Mouse (Mus musculus) MEL (cell line): Measurements from ENCODE around the gene Clcn3. TPM values are rescaled to one million over a fixed set of nuclear protein-coding genes. Genes with fewer than 3 reads are reported as not detected.

ENCODE experiments used
- DNase-seq: peaks from one replicate; pipeline ENCODE4 v3.0.0; 2011; ENCODE audit warnings: low read depth, low spot score
- H3K27ac ChIP-seq: 2 replicates; pipeline ENCODE4 v1.5.1; 2012; ENCODE audit warnings: low read depth, mild to moderate bottlenecking, control low read depth, low read length, moderate library complexity; ENCODE audit not compliant: control insufficient read depth
- H3K27me3 ChIP-seq, 2 experiments: fragments of 150-350 bp in 1 of 2; sonication (generic) in 1 of 2; 2 replicates each; pipeline ENCODE4 v1.6.1; 2012; ENCODE audit warnings: low read length in 2 of 2, mild to moderate bottlenecking in 2 of 2, improper control_type of control experiment in 1 of 2, moderate library complexity in 1 of 2; ENCODE audit not compliant: insufficient read depth in 2 of 2, control insufficient read depth in 1 of 2
- H3K36me3 ChIP-seq, 2 experiments: 2 replicates each; pipeline ENCODE4 v1.6.1; 2012 to 2014; ENCODE audit warnings: low read length in 2 of 2, improper control_type of control experiment in 1 of 2, inconsistent platforms in 1 of 2, mild to moderate bottlenecking in 1 of 2; ENCODE audit not compliant: insufficient read depth in 2 of 2, control insufficient read depth in 1 of 2
- H3K4me1 ChIP-seq, 2 experiments: fragments of 150-350 bp in 1 of 2; sonication (generic) in 1 of 2; 2 replicates each; pipeline ENCODE4 v1.6.1; 2012; ENCODE audit warnings: low read length in 2 of 2, improper control_type of control experiment in 1 of 2, mild to moderate bottlenecking in 1 of 2; ENCODE audit not compliant: insufficient read depth in 2 of 2, control insufficient read depth in 1 of 2
- H3K4me3 ChIP-seq, 2 experiments: fragments of 150-350 bp in 1 of 2; sonication (generic) in 1 of 2; 2 replicates each; pipeline ENCODE4 v1.5.1; 2012; ENCODE audit warnings: low read depth in 2 of 2, low read length in 2 of 2, mild to moderate bottlenecking in 2 of 2, moderate library complexity in 2 of 2, control low read depth in 1 of 2, improper control_type of control experiment in 1 of 2; ENCODE audit not compliant: control insufficient read depth in 1 of 2, insufficient read depth in 1 of 2
- H3K79me2 ChIP-seq: 2 replicates; pipeline ENCODE4 v1.6.1; 2012; ENCODE audit warnings: mild to moderate bottlenecking, low read length, moderate library complexity; ENCODE audit not compliant: control insufficient read depth, poor library complexity, insufficient read depth
- H3K9ac ChIP-seq: 2 replicates; pipeline ENCODE4 v1.6.1; 2012; ENCODE audit warnings: low read depth, mild to moderate bottlenecking, control low read depth, low read length, moderate library complexity; ENCODE audit not compliant: control insufficient read depth, poor library complexity, severe bottlenecking
- H3K9me3 ChIP-seq: fragments of 150-350 bp; sonication (generic); replicated peaks from 2 replicates; pipeline ENCODE4 v1.6.1; 2012; ENCODE audit warnings: mild to moderate bottlenecking, low read length, improper control_type of control experiment, moderate library complexity; ENCODE audit not compliant: insufficient read depth
- BHLHE40 ChIP-seq: IDR thresholded peaks from 2 replicates; pipeline ENCODE4 v1.6.1; 2012; ENCODE audit warnings: low read depth, mild to moderate bottlenecking, inconsistent platforms, low read length, improper control_type of control experiment, borderline replicate concordance
- CHD2 ChIP-seq: IDR thresholded peaks from 2 replicates; pipeline ENCODE4 v1.6.1; 2011; ENCODE audit warnings: low read length, improper control_type of control experiment
- CTCF ChIP-seq, 3 experiments: IDR thresholded peaks in 2 of 3; conservative IDR thresholded peaks in 1 of 3; 2 replicates each; pipeline ENCODE4 v1.5.1; 2011 to 2012; ENCODE audit warnings: low read length in 3 of 3, low read depth in 2 of 3, mild to moderate bottlenecking in 2 of 3, improper control_type of control experiment in 1 of 3, inconsistent platforms in 1 of 3, mixed read lengths in 1 of 3, moderate library complexity in 1 of 3; ENCODE audit not compliant: control insufficient read depth in 1 of 3, insufficient read depth in 1 of 3, poor library complexity in 1 of 3, severe bottlenecking in 1 of 3
- E2F4 ChIP-seq: IDR thresholded peaks from 2 replicates; pipeline ENCODE4 v1.6.1; 2011; ENCODE audit warnings: low read depth, low read length, improper control_type of control experiment, borderline replicate concordance
- ELF1 ChIP-seq: IDR thresholded peaks from 2 replicates; pipeline ENCODE4 v1.6.1; 2014; ENCODE audit warnings: low read depth, mild to moderate bottlenecking, inconsistent platforms, low read length, improper control_type of control experiment, moderate library complexity
- EP300 ChIP-seq, 2 experiments: IDR thresholded peaks; 2 replicates each; pipeline ENCODE4 v1.6.1; 2011; ENCODE audit warnings: improper control_type of control experiment in 2 of 2, low read length in 2 of 2, low read depth in 1 of 2, mild to moderate bottlenecking in 1 of 2
- GATA1 ChIP-seq: IDR thresholded peaks from 2 replicates; pipeline ENCODE4 v1.6.1; 2011; ENCODE audit warnings: low read depth, low read length, improper control_type of control experiment
- HCFC1 ChIP-seq: IDR thresholded peaks from 2 replicates; pipeline ENCODE4 v1.6.1; 2012; ENCODE audit warnings: low read depth, mild to moderate bottlenecking, inconsistent platforms, low read length, improper control_type of control experiment, moderate library complexity
- MAFK ChIP-seq: IDR thresholded peaks from 2 replicates; pipeline ENCODE4 v1.6.1; 2011; ENCODE audit warnings: low read depth, mild to moderate bottlenecking, low read length, improper control_type of control experiment, borderline replicate concordance
- MAX ChIP-seq: IDR thresholded peaks from 2 replicates; pipeline ENCODE4 v1.6.1; 2011; ENCODE audit warnings: low read length, improper control_type of control experiment
- MAZ ChIP-seq: IDR thresholded peaks from 2 replicates; pipeline ENCODE4 v1.6.1; 2012; ENCODE audit warnings: low read depth, mild to moderate bottlenecking, inconsistent platforms, low read length, improper control_type of control experiment
- MEF2A ChIP-seq: IDR thresholded peaks from 2 replicates; pipeline ENCODE4 v1.6.1; 2014; ENCODE audit warnings: low read depth, mild to moderate bottlenecking, inconsistent platforms, low read length, improper control_type of control experiment; ENCODE audit not compliant: poor library complexity, insufficient replicate concordance, severe bottlenecking; ENCODE audit errors: extremely low read depth
- MYC ChIP-seq: IDR thresholded peaks from 2 replicates; pipeline ENCODE4 v1.6.1; 2011; ENCODE audit warnings: low read depth, mild to moderate bottlenecking, low read length, improper control_type of control experiment, moderate library complexity
- NRF1 ChIP-seq: IDR thresholded peaks from 2 replicates; pipeline ENCODE4 v1.6.1; 2014; ENCODE audit warnings: low read depth, mild to moderate bottlenecking, inconsistent platforms, low read length, improper control_type of control experiment, moderate library complexity; ENCODE audit not compliant: poor library complexity, insufficient read depth, severe bottlenecking
- POLR2A ChIP-seq, 2 experiments: IDR thresholded peaks; 2 replicates each; pipeline ENCODE4 v1.6.1; 2011 to 2012; ENCODE audit warnings: low read length in 2 of 2, mild to moderate bottlenecking in 2 of 2, control low read depth in 1 of 2, improper control_type of control experiment in 1 of 2, low read depth in 1 of 2, moderate library complexity in 1 of 2; ENCODE audit not compliant: control insufficient read depth in 1 of 2, insufficient read depth in 1 of 2, poor library complexity in 1 of 2
- POLR2AphosphoS2 ChIP-seq: IDR thresholded peaks from 2 replicates; pipeline ENCODE4 v1.6.1; 2011; ENCODE audit warnings: low read length, improper control_type of control experiment
- POLR2AphosphoS5 ChIP-seq: IDR thresholded peaks from 2 replicates; pipeline ENCODE4 v1.6.1; 2012; ENCODE audit warnings: low read depth, borderline replicate concordance, mild to moderate bottlenecking, inconsistent platforms, low read length, moderate library complexity, mixed read lengths
- RAD21 ChIP-seq: IDR thresholded peaks from 2 replicates; pipeline ENCODE4 v1.6.1; 2011; ENCODE audit warnings: mild to moderate bottlenecking, low read depth, low read length, improper control_type of control experiment
- SIN3A ChIP-seq: IDR thresholded peaks from 2 replicates; pipeline ENCODE4 v1.6.1; 2012; ENCODE audit warnings: low read length, improper control_type of control experiment, inconsistent platforms
- SMC3 ChIP-seq: IDR thresholded peaks from 2 replicates; pipeline ENCODE4 v1.6.1; 2011; ENCODE audit warnings: low read depth, low read length, improper control_type of control experiment
- TAL1 ChIP-seq: IDR thresholded peaks from 2 replicates; pipeline ENCODE4 v1.6.1; 2012; ENCODE audit warnings: mild to moderate bottlenecking, inconsistent platforms, low read length, moderate library complexity, mixed read lengths
- TCF12 ChIP-seq: IDR thresholded peaks from 2 replicates; pipeline ENCODE4 v1.6.1; 2014; ENCODE audit warnings: low read depth, mild to moderate bottlenecking, inconsistent platforms, low read length, improper control_type of control experiment, moderate library complexity
- USF1 ChIP-seq: IDR thresholded peaks from 2 replicates; pipeline ENCODE4 v1.6.1; 2014; ENCODE audit warnings: low read depth, mild to moderate bottlenecking, inconsistent platforms, low read length, improper control_type of control experiment, moderate library complexity
- USF2 ChIP-seq, 2 experiments: IDR thresholded peaks; 2 replicates each; pipeline ENCODE4 v1.6.1; 2011 to 2012; ENCODE audit warnings: improper control_type of control experiment in 2 of 2, low read length in 2 of 2, borderline replicate concordance in 1 of 2, inconsistent platforms in 1 of 2, low read depth in 1 of 2, mild to moderate bottlenecking in 1 of 2; ENCODE audit not compliant: insufficient read depth in 1 of 2
- ZC3H11A ChIP-seq: IDR thresholded peaks from 2 replicates; pipeline ENCODE4 v1.6.1; 2012; ENCODE audit warnings: low read depth, mild to moderate bottlenecking, inconsistent platforms, low read length, improper control_type of control experiment
- ZKSCAN1 ChIP-seq: IDR thresholded peaks from 2 replicates; pipeline ENCODE4 v1.6.1; 2012; ENCODE audit warnings: low read depth, mild to moderate bottlenecking, inconsistent platforms, low read length, improper control_type of control experiment, moderate library complexity
- ZNF384 ChIP-seq: IDR thresholded peaks from 2 replicates; pipeline ENCODE4 v1.6.1; 2012; ENCODE audit warnings: low read depth, mild to moderate bottlenecking, inconsistent platforms, low read length, improper control_type of control experiment
- polyA plus RNA-seq, 2 experiments: library from polyadenylated mRNA; stranded (reverse) in 1 of 2; unstranded in 1 of 2; fragments of >175 nt in 1 of 2; fragments of >200 nt in 1 of 2; gene quantifications; 2 replicates each; pipeline versions ENCODE4 v1.2.1 to v1.2.4; 2012; ENCODE audit warnings: low replicate concordance in 2 of 2, low read depth in 1 of 2; ENCODE audit not compliant: insufficient read length in 2 of 2, insufficient read depth in 1 of 2, missing spikeins in 1 of 2
- total RNA-seq: library from RNA; depleted of rRNA; stranded (reverse); fragments of 300-350 nt; gene quantifications from 2 replicates; pipeline ENCODE4 v1.2.3, GENCODE M21; 2012

Clcn3 gene
- total and polyA plus RNA-seq, 3 experiments: 28.8 to 65.6 (median 33.0) TPM

- Histone ChIP-seq H3K4me1 (peaks cover 5% of the 10 kb centered on the region in 2 experiments; a peak in 3 of 4 replicates), H3K27ac (no peak overlapping the region), H3K79me2 (no peaks in the 10 kb centered on the region; the same call in 1 of the 2 replicates)
- no peak for TF ChIP-seq MEF2A
- TF ChIP-seq SMC3: peak; percentile 36
- TF ChIP-seq CTCF (IDR thresholded peaks at IDR 0.05 in 2 of 3, conservative IDR thresholded peaks at IDR 0.05 in 1 of 3; ENCODE audit: control insufficient read depth in 1 of 3, insufficient read depth in 1 of 3, low read depth in 2 of 3, low read length in 3 of 3, poor library complexity in 1 of 3, severe bottlenecking in 1 of 3): peak in 2 of 3 experiments; percentile 24 to 49; a peak in 4 of 6 replicates
- TF ChIP-seq MAX: no peak
- no peak for TF ChIP-seq POLR2A (IDR thresholded peaks at IDR 0.05; ENCODE audit: control insufficient read depth in 1 of 2, insufficient read depth in 1 of 2, low read depth in 1 of 2, low read length in 2 of 2, poor library complexity in 1 of 2)
- TF ChIP-seq RAD21: no peak; the same call in 1 of the 2 replicates
- no peak for TF ChIP-seq MAFK
- no peak for TF ChIP-seq MYC
- TF ChIP-seq MAZ: no peak
- TF ChIP-seq ZC3H11A: 0 out of 2 replicates have a peak, but pooled peaks have one; percentile 5
- TF ChIP-seq ELF1: no peak
- TF ChIP-seq GATA1: no peak
- TF ChIP-seq E2F4: no peak
- TF ChIP-seq TAL1: no peak
- TF ChIP-seq, all 39 proteins: peak for 3
- Histone ChIP-seq H3K36me3 (peaks cover 20 to 37% of the 10 kb centered on the region in 2 experiments), H3K9ac (no peak overlapping the region), H3K4me3 (no peak overlapping the region), H3K9me3 (no peaks in the 10 kb centered on the region), H3K27me3 (no peaks in the 10 kb centered on the region)
- DNase-seq: peak; percentile 42
Observed at GRCm38 (mm10) chr8:60933617-60934016, 49.5 kb downstream of the Clcn3 start.

GRCm38 (mm10) chr8:60920176-60920575, 62.9 kb downstream of the Clcn3 start:
- H3K4me1 ChIP-seq: no peaks in the 10 kb centered on the region
- H3K9ac ChIP-seq: no peak overlapping the region
- no peak for TF ChIP-seq POLR2AphosphoS2
- TF ChIP-seq ZC3H11A: no peak
- no peak for TF ChIP-seq RAD21
- TF ChIP-seq ELF1: no peak
- TF ChIP-seq ZNF384: no peak
- TF ChIP-seq CHD2: no peak
- no peak for TF ChIP-seq NRF1
- no peak for TF ChIP-seq HCFC1
- no peak for TF ChIP-seq SIN3A
- TF ChIP-seq BHLHE40: no peak
- no peak for TF ChIP-seq ZKSCAN1
- no peak for TF ChIP-seq MAFK
- no peak for TF ChIP-seq EP300 (IDR thresholded peaks at IDR 0.05; ENCODE audit: low read depth in 1 of 2, low read length in 2 of 2)
- no peak for TF ChIP-seq POLR2AphosphoS5
- no peak for TF ChIP-seq MYC
- TF ChIP-seq TCF12: no peak
- no peak for TF ChIP-seq SMC3
- TF ChIP-seq MAZ: no peak
- TF ChIP-seq USF1: no peak
- no peak for TF ChIP-seq USF2 (IDR thresholded peaks at IDR 0.05; ENCODE audit: borderline replicate concordance in 1 of 2, insufficient read depth in 1 of 2, low read depth in 1 of 2, low read length in 2 of 2)
- peaks cover 0 to 23% of the 10 kb centered on the region in 2 experiments; a peak in 2 of 4 replicates for H3K36me3 ChIP-seq
- H3K27ac ChIP-seq: no peak overlapping the region
- H3K9me3 ChIP-seq: no peaks in the 10 kb centered on the region
- no peaks in the 10 kb centered on the region for H3K27me3 ChIP-seq
- no peak for DNase-seq
- H3K4me3 ChIP-seq: no peak overlapping the region
- no peaks in the 10 kb centered on the region for H3K79me2 ChIP-seq
